Mouse (Mus musculus) spleen, postnatal 36 days (tissue): ENCODE results near the gene Pamr1.
A peak's percentile ranks its signal among the peaks of the same experiment; 100 is the strongest.

Experiments used
- DNase-seq, 2 experiments: peaks; one replicate each; pipeline ENCODE4 v3.0.0; 2022; ENCODE audit warnings: low spot score in 2 of 2, mixed read lengths in 1 of 2

Gene Pamr1

DNA sequence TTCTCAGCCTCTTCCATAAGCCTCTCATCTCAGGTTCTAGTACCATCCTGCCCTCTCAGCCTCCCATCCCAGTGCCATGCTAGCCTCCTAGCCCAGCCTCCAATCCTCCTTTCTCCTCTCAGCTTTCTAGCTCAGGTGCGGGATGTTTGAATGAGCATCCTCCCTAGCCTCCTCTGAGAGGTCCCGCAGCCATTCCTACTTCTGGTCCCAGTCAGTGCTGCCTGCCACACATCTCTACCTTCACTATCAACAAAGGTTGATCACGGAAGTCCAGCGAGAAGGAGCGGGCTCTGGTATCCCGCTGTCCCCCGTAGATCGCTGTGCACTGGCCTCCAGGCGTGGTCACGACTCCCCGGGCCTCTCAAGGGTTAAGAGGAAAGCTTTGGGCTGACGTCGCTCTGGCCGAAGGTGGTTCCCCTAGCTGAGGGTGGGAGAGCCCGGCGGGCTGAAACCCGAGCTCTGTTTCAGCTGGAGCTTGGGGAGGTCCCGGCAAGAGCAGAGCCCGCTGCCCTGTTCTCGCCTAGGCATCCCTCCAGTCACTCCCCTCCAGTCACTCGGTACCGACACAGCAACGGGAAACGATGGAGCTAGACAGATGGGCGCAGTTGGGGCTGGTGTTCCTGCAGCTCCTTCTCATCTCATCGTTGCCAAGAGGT lies at the start of gene Pamr1:
Gene Pamr1, plus strand, starts transcription at position 402 of the 656 bp plus-strand sequence.
- no peak for DNase-seq

DNA sequence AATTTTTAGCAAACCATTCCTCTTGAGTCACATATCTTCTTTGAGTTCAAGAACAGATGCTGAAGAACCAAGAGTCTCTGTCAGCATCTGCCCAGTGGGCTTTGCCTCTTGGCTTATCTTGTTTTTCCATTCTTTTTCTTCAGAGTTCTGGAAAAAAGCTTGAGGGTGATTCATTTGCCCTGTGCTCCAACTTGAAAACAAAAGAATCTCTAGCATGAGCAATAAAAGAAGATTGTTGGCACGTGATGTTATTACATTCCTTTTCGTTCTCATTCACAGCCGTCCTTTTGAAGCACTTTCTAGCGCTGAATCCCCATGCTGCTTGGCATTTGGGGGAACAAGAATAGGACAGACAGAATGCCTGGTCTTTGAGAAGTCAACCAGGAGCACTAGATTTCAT lies 42.2 kb upstream of the Pamr1 start:
- no peak for DNase-seq

DNA sequence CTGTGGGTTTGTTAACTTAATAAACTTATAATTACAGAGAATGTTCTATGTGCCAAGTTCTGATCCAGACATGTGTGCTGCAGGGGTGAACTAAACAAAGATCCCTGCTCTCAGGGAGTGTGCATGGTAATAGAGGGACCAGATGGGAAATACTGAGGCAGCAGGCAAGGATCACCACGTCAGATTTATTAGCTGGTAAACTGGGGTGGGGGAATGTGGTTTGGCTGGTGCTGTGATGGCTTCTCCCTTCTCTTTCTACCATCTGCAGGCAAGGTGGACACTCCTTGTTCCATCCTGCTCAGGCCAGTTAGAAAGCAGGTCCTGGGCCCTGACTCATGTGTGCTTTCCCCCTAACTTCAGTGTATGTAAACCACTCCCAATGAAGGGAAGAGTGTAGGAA lies 41.7 kb upstream of the Pamr1 start:
- DNase-seq, result no peak

DNA sequence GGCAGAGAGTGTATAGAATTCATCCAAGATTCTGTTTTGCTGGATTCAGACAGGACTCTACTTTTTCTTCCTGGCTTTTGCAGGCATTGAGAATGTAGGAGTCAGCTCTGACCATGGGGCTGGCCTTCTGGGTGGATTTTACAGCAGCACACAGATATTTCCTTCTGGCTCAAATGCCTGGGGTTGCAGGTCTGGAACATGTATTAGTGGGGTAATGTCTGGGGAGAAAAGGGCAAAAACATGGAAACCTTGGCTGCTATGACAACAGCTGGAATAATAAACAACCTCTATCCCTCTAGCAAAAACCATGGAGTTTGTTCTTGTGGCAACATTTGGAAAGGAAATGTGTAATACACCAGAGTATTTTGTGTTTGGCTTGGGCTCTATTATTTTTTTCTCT lies 29.9 kb upstream of the Pamr1 start:
- DNase-seq, result no peak

DNA sequence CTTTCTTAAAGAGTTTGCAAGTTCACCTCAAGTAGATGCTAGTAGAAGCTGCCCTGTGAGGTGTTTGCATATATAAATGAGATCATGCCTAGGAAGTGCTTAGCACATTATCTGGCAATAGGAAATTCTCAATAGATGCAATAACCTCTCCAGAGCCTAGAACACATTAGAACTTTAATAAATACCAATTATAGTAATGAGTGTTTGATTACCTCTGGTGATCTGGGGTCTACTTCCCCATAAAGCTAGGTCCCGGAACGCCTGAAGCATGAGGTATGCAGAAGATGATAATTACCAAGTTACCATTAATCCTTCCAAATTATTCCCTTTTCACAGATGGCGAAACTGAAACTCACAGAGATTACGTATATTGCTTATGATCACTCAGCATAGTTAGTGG lies 22.2 kb upstream of the Pamr1 start:
- no peak for DNase-seq

DNA sequence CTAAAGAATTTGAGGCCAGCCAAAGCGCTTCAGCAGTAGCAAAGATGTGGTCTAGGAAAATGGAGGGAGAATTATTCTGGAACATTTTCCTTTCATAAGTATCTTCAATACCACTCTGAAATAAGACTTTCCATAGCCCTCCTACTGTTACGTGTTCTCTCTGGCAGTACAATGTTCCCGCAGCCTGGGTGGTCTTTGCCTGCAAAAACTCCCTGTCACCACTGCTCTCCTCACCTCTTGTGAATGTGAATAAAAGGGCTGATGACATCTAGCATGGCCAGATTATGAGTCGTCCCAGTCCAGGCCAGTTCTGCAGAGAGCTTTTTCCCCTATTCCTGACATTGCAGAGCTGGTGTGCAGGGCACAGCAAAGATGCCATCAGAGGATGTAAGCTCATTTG lies 16.4 kb upstream of the Pamr1 start:
- DNase-seq, result no peak

DNA sequence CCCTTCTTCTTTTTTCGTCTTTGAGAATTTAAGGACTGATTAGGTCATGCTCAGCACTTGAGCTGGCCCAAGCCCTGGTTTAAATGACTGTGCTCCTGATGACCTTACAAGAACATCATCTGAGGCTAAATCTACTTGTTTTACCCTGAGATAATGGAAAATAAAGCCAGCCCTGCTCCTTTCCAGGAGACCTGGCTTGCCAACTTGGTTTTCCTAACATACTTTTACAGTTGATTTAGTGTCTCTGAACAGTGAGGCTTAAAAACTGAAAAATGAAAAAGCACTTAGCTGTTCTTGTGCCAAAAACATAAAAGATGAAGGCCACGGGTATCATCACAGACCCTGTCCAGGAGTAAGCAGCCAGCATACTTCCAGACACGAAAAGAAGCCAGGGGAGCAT lies 13.0 kb upstream of the Pamr1 start:
- no peak for DNase-seq

DNA sequence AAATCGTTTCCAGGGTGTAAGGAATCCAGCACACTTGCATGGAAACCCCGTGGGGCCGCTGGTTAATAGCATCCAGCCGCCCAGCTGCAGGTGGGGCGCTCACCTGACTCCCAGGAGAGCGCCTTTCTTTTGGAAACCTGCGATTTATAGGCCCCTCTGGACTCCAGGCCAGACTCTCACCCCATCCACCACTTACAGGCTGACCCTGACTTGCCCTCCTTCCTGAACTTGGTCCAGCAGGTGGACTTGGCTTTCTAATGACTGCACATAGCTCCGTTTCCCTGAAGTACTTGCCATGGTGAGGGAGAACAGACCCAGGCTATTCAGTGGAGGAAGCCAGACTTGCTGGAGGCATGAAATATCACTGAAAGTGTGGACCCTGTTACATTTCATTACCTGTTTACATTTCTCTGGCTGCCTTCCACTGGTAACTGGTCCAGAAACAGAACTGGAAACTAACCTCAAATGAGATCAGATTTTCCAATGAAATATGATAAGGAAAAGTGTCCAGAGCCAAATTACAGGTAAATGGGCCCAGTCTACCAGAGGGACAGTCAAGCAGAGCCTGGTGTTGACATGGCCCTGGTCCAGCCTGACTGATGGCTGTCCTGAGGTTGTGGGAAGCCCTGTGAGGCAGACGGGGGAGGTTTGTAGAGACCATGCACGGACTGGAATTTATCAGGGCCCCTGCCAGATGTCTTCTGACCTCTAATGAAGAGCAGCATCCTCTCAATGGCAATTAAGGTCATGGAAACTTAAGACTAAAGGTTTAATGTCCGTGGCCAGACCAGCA lies 9.2 kb upstream of the Pamr1 start:
- no peak for DNase-seq

DNA sequence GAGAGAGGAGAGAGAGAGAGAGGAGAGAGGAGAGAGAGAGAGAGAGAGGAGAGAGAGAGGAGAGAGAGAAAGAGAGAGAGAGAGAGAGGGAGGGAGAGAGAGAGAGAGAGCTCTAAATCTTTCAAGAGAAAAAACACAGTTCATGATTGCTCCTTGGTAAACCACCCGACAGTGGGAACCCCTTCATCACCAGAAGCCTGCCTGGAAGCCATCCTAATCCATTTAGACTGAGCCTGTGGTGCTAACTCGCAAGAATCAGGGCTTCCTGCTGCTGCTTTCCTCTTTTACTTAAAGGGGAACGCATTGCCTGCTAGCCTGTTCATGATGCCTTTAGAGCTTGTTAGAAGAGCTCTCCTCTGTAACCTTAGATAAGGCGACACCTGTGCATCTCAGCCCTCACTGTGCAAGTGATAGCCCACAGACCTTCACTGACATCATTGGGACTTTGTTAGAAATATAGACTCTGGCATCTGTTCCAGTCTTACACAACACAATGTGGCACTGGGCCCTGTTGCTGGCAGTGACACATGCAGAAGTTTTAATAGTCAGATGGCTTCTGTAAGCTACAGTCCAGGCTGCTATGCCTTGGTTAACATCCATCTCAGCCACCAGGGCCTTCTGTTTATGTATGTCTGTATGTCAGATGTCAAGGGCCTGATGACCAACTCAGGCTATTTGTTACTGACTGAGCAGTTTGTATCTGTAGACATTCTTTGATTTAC lies 8.2 kb upstream of the Pamr1 start:
- no peak for DNase-seq

DNA sequence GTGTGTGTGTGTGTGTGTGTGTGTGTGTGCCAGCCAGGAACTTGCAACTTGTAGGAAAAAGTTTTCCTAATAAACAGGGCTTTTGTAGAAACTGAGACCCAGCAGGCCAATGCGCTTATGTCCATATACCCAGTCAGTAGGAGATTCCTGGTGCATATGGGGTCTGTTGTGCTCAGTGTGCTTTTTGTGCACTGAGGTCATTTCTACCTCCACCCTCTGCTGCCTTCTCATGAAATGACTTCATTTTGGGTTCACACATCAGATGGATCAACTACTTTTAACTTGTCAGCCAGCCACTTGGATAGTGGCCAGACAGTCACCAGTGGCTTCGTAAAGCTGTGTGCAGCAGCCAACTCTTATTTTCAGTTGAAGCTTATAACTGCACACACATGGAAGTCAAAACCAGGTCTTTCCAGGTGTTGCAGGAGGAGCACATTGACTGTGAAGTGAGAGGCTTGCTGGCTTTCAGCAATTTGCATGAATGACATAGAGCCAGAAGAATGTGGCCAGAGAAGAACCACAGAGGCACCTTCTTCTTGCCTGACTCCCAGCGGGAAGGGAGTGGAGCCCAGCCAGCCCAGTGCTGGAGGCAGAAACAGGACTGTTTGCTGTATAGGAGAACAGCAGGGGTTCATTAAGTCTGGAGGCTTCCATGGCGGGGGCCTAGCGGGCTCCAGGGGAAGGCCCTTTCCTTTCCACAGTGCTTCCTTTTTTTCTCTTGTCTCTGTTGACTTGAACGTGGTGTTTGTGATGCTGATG lies 5.7 kb upstream of the Pamr1 start:
- no peak for DNase-seq

DNA sequence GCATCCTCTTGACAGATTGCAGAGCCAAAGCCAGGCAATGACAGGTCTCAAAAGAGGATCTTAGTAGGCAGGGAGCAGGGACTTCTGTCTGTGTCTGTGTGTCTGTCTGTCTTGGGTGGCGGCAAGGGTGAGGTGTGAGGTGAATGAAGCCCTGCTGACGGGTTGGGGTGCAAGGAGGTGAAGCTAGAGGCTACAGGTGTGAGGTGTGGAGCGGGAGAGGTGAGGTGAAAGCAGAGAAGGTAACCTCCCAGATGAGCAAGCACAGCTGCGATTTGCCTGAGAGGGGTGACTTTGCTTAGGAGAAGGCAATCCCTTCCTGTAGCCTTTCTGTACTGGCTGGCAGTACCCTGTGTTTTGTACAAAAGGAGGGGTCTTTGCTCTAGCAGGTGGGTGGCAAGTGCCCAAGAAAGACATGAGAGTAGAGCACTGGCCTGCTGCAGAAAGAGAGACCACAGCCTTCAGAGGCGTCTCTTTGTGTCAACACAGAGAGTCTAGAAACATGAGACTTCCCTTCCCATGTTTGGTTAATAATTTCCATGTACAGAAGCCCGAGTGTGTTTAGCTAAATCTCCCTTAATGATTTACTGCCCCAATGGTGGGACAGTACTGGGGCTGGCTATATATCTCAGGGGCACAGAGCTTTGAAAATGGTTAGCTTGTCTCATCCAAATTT lies 1.2 kb downstream of the Pamr1 start:
- no peak for DNase-seq

DNA sequence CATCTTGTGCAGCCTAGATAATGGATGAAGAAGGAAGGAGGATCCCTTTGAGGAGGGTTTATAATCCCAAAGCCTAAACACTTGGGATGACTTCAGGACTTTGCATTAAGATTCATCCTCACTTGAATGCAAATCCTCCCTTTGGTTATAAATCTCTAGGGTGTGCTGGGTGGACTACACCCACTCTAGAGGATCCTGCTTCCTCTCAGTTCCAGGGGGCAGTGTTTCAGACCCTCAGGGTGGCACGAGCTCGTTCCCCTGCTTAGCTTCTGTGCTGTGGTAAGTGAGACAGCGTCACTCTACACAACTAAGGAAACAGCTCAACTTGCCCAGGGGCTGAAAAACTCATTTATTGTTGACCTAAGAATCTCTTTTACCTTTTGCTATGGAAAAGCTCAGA lies 1.8 kb downstream of the Pamr1 start:
- DNase-seq, result no peak

DNA sequence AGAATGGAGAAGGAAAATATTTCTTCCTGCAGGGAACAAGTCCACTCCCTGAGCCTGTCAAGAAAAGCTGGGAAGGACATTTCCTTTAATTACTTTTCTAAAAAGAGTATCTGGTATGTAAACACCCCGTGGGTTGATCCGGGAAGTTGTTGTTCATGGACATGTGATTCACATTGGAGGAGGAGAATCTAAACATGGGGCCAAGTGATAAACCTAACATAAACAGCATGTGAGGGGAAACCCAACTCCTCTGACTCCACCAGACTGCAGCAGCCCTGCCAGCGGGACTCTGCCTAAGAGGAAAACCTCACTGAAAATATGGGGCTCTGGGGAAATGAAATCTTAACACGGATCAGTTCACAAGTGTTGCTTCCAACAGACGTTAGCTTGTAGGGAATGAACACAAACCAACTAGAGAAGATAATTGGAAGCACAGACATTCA lies 2.3 kb downstream of the Pamr1 start:
- DNase-seq, result no peak

DNA sequence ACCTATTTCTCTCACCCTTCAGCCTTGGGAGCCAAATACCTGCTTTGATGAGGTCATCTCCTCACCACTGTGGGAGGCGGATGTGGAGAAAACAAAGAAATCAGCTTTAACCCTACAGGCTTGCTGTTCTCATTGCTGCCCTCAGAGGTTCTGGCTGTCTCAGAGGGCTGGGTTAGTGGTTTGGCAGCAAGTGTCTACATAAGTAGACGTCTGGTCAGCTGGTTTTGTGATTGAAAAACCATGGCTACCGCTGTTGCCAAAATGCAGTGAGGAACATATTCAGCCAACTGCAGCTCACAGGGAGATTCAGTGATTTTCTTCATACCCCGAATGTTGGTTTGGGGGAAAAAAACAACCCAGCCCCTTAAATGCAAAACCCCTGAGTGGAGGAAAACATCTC lies 7.3 kb downstream of the Pamr1 start:
- DNase-seq, result no peak

DNA sequence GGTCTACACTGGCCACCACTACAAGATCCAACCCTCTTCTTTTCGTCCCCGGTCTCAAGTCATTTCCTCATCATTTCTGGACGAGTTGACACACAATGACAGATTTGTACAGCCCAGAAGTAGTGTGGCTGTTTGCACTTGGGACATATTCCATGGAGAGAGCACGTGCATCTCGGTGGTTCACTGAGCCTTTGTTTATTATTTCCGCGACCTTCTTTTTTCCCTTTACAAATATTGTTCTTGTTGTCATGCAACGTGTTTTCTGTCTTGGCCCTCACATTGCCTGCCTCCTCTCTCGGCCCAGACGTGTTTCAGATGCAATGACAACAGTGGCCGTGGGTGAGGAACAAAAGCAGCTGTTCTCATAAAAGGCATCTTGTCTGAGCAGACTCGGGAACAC lies 9.2 kb downstream of the Pamr1 start:
- DNase-seq, result no peak

DNA sequence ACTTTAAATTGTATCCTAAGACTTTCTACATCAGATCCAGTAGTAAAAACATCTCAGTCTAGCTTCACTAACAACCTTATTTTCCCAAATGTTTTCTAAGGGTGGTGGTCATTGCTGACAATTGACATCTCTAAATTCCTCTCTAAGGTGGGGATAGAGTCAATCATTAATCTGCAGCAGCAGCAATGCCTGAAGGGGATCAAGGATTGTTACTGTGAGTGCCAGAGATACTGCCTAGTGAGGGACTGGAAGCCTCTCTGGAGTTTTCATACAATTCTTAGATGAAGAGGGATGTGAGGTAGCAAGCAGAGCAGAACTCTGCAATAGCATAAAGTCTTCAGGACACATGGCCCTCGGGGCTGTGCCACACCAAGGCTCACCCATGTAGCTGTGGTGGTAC lies 14.0 kb downstream of the Pamr1 start:
- no peak for DNase-seq

DNA sequence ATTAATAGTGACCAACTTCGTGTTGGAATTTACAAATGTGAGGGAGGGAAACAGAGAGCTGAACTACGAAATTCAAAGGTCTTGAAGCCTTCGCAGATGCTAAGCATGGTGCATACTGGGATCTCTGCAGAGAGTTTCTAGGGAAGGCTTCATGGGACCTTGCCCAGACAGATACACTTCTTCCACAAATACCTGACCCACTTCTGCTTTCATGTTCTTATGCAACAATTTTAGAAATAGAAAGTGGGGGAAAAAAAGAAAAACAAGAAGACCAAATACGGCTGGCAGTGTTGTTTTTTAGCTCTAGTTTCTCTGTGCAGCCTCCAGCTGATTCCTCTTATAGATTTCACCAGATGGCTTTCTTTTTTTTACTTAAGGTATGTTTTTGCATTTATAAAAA lies 29.4 kb downstream of the Pamr1 start:
- DNase-seq, result peak; percentile 5 to 11

DNA sequence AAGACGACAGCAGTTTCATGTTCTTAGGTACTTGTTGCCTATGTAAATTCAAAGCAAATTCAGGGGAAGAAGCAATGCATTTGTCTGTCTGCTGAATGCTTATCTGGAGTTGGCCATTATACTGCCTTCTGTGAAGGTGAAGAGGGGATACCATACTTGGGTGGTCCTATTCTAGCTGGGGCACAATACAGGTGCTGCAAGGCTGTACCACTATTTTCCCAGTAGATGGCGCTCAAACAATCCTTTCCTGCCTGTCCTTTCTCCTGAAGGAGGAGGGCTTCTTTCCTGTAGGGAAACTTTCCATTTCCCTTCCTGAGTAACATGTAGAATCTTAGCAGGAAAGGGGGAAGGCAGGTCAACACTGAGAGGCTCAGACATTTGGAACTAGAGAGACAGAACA lies 40.2 kb downstream of the Pamr1 start:
- no peak for DNase-seq

DNA sequence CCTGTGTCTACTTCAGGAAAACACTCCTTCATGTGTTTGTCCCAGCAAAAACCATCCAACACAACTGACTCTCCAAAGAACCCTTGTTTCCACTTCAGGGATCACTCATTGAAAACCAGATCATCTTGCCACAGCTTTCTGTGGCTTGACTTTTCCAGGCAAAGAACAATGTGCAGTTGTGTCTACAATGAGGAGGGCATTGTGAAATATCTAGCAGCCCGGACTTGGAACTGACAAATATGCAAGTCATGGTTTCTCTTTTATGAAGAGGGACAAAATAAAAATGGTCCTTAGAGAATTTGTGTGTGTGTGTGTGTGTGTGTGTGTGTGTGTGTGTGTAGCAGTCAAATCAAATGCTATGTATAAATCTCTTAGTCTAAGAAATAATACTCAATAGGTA lies 44.7 kb downstream of the Pamr1 start:
- no peak for DNase-seq

DNA sequence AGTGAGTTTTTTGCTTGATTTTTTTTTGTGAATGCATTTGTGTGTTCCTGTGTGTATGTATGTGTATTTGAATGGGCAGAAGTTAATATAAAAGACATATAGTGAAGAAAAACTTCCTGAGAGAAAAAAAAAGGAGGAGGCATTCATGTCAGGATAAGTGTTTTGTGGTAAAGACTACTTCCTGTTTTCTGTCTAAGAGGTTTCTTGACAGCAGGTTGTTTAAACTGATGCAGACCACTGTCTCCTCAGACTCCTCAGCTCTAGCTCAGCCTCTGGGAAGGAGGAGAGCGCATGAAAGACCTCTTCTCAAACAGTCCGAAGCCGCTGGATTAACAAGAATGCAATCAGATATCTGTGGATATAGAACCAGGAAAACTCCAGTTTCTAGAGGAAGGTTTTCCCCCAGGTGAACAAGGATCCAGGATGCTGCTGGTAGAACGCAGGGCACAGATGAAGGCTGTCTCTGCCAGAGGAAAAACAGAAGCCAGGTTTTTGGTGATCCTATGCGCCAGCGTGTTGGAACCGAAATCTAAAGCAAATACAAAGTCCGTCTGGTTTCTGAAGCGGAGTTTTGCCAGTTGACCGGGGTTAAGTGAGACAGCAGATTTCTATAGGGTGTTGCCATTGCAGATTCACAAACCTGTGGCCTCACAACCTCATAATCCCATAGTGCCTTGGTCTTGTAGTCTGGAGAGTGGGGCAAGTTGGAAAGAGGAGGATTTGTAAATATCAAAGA lies 45.8 kb downstream of the Pamr1 start:
- no peak for DNase-seq
